Mouse (Mus musculus): ENCODE data around the gene H1foo.

GRCm38 (mm10) chr6:115914511-115915202 is 30.1 kb upstream of the H1foo start:
- TF ChIP-seq CTCF (IDR thresholded peaks at IDR 0.05; ENCODE audit: extremely low read depth, insufficient read depth, low read length) (no peak), POLR2A (IDR thresholded peaks at IDR 0.05; ENCODE audit: extremely low read depth, insufficient read depth, low read length) (no peak)
